Mouse (Mus musculus) forebrain, embryonic 11.5 days (tissue): ENCODE measurements at regions not wholly inside any gene's neighbourhood (a gene's known extent, or its start where the extent isn't known, plus 50 kb on each side); places are given as distances from the start of the nearest gene placed in this dataset.

Source experiments
- ATAC-seq: fragments of 200-750 bp; cut with Nextera tagmentation; replicated peaks from 2 replicates; pipeline ENCODE4 v1.8.0; 2017; ENCODE audit warnings: moderate TSS enrichment; ENCODE audit not compliant: low FRiP score
- DNase-seq: peaks from one replicate; pipeline ENCODE4 v3.0.0-alpha.2; 2017; ENCODE audit warnings: low spot score
- H3K27ac ChIP-seq: fragments of 300-500 bp; sonication (generic); 2 replicates; pipeline ENCODE4 v1.5.1; 2014; ENCODE audit warnings: low read depth, low read length
- H3K27me3 ChIP-seq: fragments of 300-500 bp; sonication (generic); 2 replicates; pipeline ENCODE4 v1.6.1; 2014; ENCODE audit warnings: mild to moderate bottlenecking, low read length, mixed read lengths; ENCODE audit not compliant: control insufficient read depth, insufficient read depth
- H3K36me3 ChIP-seq: fragments of 300-500 bp; sonication (generic); 2 replicates; pipeline ENCODE4 v1.6.1; 2014; ENCODE audit warnings: mild to moderate bottlenecking, low read length, moderate library complexity, mixed read lengths; ENCODE audit not compliant: control insufficient read depth, insufficient read depth
- H3K4me1 ChIP-seq: fragments of 300-500 bp; sonication (generic); replicated peaks from 2 replicates; pipeline ENCODE4 v1.6.1; 2014; ENCODE audit warnings: low read length, mixed read lengths; ENCODE audit not compliant: control insufficient read depth, insufficient read depth
- H3K4me2 ChIP-seq: fragments of 300-500 bp; sonication (generic); 2 replicates; pipeline ENCODE4 v1.6.1; 2014; ENCODE audit warnings: low read depth, mild to moderate bottlenecking, low read length, moderate library complexity, mixed read lengths; ENCODE audit not compliant: severe bottlenecking
- H3K4me3 ChIP-seq: fragments of 300-500 bp; sonication (generic); 2 replicates; pipeline ENCODE4 v1.5.1; 2014; ENCODE audit warnings: low read depth, low read length
- H3K9ac ChIP-seq: fragments of 300-500 bp; sonication (generic); 2 replicates; pipeline ENCODE4 v1.6.1; 2014; ENCODE audit warnings: low read length
- H3K9me3 ChIP-seq: fragments of 300-500 bp; sonication (generic); 2 replicates; pipeline ENCODE4 v1.6.1; 2016; ENCODE audit warnings: low read length, mixed read lengths; ENCODE audit not compliant: control insufficient read depth
- WGBS: fragments of 180-500 bp; shearing (Covaris S2); extraction: QIAGEN DNeasy Blood & Tissue Kit; methylation state at CpG from one replicate; pipeline ENCODE4 v1.1.7; 2014; 5-methylcytosine and 5-hydroxymethylcytosine counted together

DNA sequence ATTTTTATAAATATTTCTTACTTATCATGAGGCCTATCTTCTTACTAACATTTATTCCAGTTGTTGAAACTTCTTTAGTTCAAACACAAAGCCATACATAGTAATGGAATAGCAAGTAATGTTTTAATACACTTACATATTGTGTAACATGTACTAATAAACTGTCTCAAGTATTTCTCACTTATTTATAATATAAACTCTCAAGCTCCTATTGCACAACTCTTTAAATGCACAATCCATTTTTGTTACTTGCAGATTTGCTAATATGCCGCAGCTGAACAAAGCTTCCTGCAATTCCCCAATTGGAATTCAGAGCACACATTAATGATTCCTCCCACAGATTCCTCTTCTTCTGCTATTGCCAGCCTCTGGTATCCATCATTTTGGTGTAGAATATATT, 749.2 kb downstream of the Rfpl4b start:
- no peak overlapping the region for H3K4me3 ChIP-seq
- no peak overlapping the region for H3K4me2 ChIP-seq
- ATAC-seq (no peak), DNase-seq (no peak)
- no peaks in the 10 kb centered on the region for H3K4me1 ChIP-seq
- 96% methylated on average over 1 of the region's 1 CpGs for WGBS
- no peaks in the 10 kb centered on the region for H3K27me3 ChIP-seq
- no peak overlapping the region for H3K9ac ChIP-seq
- no peak overlapping the region for H3K27ac ChIP-seq
- H3K9me3 ChIP-seq, result no peaks in the 10 kb centered on the region
- no peaks in the 10 kb centered on the region for H3K36me3 ChIP-seq

DNA sequence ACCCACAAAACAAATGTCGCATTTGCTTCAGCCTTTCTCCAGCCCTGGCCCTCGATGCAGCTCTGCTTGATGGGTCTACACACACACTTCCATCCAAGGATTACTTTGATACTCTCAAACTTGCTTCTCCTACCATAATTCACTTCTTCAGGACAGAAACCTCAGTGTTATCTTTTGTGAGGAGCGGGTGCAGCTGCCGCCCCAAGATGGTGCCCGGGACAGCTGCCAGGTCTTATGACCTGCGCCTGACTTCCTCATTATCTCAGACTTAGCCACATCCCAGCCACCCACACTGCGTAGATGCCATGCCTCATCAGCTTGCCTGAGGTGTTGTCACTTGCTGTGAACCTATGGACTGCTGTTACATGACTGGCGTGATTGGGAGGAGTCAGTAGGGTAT, 762.5 kb downstream of the Rfpl4b start:
- Histone ChIP-seq H3K27me3 (no peaks in the 10 kb centered on the region), H3K4me2 (no peak overlapping the region), H3K9me3 (no peaks in the 10 kb centered on the region; the same call in 1 of the 2 replicates), H3K4me1 (no peaks in the 10 kb centered on the region), H3K9ac (no peak overlapping the region), H3K4me3 (no peak overlapping the region), H3K36me3 (no peaks in the 10 kb centered on the region), H3K27ac (no peak overlapping the region)
- ATAC-seq, result no peak
- WGBS, result 95% methylated on average over 8 of the region's 8 CpGs
- DNase-seq, result no peak

DNA sequence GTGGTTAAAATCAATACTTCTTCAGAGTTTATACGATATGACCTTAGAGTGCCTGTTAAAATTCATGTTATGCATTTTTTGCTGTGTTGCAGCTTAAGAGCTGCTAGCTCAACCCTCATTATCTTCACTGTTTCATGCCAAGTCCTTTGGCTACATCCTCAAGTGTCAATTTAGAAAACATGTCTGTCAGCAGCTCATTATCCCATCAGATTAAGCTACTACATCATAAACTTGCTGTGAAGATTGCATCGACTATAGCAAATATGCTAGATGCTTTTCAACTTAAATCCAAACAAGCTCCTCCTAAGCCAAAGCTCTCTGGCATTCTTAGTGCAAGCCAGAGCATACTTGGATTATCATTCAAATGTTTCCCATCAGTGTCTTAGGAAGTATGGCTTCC, 811.1 kb downstream of the Rfpl4b start:
- no peaks in the 10 kb centered on the region for H3K27me3 ChIP-seq
- no peak overlapping the region for H3K27ac ChIP-seq
- no peak for DNase-seq
- no peaks in the 10 kb centered on the region for H3K4me1 ChIP-seq
- no peaks in the 10 kb centered on the region for H3K9me3 ChIP-seq
- no peak for ATAC-seq
- no peaks in the 10 kb centered on the region for H3K36me3 ChIP-seq
- 89% methylated on average over 2 of the region's 2 CpGs for WGBS
- no peak overlapping the region for H3K9ac ChIP-seq
- H3K4me2 ChIP-seq, result no peak overlapping the region
- H3K4me3 ChIP-seq, result no peak overlapping the region

DNA sequence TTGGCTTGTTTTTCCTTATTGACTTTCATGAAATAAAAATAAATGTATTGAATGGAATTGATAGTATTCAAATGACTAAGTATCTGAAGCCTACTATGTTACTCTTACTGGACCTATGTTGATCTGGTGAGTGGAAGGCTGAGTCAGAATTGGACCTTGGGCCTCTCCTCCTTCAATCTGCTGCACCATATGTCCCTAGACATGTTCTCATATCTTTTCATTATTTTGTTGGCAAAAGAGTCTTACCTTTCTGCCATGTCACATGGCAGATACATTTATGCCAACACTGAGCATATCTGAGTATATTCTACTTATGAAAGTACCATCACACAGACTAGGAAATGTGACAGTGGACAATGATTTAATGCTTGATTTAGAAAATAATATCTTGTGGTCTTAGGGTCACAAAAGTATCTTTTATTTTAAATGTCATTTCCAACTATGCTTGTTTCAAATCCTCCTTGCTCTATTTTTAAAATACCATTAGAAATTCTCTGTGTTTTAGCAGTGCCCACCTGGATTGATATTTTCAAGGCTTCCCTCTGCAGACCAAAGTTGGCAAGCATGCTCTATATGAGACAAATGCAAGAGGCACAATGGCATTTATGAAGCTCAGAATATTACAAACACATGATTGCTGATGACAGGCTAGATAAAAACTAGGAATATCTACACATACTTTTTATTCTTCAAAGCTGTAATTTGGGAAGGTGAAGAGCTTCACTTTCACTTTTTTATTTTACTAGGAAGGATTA, 825.7 kb downstream of the Rfpl4b start:
- Histone ChIP-seq H3K4me2 (no peak overlapping the region), H3K27me3 (no peaks in the 10 kb centered on the region), H3K36me3 (no peaks in the 10 kb centered on the region), H3K9ac (no peak overlapping the region), H3K9me3 (no peaks in the 10 kb centered on the region), H3K27ac (no peak overlapping the region), H3K4me3 (no peak overlapping the region), H3K4me1 (no peaks in the 10 kb centered on the region)
- no peak for ATAC-seq
- DNase-seq, result no peak

DNA sequence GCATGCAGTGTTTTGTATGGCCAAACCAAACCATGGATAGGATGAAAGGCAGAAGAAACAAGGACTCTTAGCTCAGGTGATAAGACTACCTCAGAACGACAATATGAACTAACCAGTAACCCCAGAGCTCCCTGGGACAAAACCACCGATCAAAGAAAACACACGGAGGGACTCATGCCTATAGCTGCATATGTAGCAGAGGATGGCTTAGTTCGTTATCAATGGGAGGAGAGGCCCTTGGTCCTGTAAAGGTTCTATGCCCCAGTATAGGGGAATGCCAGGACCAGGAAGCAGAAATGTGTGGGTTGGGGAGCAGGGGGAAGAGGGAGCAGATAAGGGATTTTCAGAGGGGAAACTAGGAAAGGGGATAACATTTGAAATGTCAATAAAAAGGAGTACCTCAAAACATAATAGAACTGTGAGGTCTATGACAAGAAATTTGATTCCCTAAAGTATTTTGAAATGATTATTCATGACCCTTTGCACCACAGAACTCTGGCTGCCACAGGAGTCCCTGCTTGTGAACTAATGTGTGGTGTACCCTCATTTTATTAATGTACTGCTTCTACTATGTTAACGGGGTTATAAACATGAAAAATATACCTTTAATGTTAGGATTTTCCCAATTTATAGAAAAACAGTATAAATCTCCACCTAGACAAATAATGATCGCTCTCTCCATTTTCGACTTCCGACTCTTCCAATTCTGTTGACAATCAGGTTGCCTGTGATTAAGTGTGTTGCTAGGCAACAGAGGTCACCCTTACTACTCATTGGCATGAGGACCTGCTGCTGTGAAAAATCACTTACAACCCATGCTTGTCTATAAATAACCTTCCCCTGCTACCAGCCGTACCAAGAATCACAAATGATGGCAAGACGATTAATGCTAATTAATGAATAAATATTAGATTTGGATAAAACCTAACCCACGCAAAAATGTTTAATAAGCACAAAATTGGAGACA, 833.0 kb downstream of the Rfpl4b start:
- no peak overlapping the region for H3K27ac ChIP-seq
- H3K4me1 ChIP-seq, result no peaks in the 10 kb centered on the region
- WGBS, result 66% methylated on average over 11 of the region's 11 CpGs
- no peaks in the 10 kb centered on the region for H3K27me3 ChIP-seq
- H3K4me3 ChIP-seq, result no peak overlapping the region
- H3K9ac ChIP-seq, result no peak overlapping the region
- H3K4me2 ChIP-seq, result no peak overlapping the region
- no peaks in the 10 kb centered on the region for H3K9me3 ChIP-seq
- ATAC-seq (0 out of 2 replicates have a peak, but pooled peaks have one; percentile 44), DNase-seq (no peak)
- no peaks in the 10 kb centered on the region for H3K36me3 ChIP-seq

DNA sequence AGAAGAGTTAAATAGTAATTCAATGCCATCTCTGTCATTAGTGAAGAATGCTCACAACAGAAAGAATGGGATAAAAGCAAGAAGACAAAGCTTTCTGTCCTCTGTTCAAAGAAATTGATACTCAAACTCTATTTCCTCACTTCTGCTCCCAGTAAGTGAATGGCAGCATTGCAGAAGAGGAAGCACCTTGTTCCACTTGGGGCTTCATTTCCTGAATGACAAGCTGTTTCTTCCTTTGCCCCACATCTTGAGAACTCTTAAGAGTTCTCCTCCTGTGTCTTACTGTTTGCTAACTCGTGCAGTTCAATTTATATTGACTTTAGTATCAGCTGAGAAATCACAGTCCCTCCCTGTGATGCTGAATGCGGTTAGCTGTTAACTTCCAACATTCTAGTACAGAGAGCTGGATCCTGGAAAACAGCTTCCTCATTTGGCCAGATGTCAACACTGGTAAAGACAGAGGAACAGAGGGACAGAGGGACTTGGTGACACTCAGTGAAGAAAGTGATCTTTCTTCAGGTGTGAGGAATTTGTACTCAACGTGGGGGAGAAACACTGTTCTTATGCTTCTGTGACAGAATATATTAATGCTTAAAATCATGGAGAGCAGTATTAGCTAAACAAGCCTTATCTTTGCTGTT, 840.3 kb upstream of the Marcks start:
- Histone ChIP-seq H3K9ac (no peak overlapping the region), H3K4me2 (no peak overlapping the region), H3K9me3 (no peaks in the 10 kb centered on the region), H3K27ac (no peak overlapping the region), H3K4me1 (no peaks in the 10 kb centered on the region), H3K4me3 (no peak overlapping the region), H3K36me3 (no peaks in the 10 kb centered on the region), H3K27me3 (no peaks in the 10 kb centered on the region)
- DNase-seq (no peak), ATAC-seq (no peak)
- WGBS, result 77% methylated on average over 3 of the region's 3 CpGs

DNA sequence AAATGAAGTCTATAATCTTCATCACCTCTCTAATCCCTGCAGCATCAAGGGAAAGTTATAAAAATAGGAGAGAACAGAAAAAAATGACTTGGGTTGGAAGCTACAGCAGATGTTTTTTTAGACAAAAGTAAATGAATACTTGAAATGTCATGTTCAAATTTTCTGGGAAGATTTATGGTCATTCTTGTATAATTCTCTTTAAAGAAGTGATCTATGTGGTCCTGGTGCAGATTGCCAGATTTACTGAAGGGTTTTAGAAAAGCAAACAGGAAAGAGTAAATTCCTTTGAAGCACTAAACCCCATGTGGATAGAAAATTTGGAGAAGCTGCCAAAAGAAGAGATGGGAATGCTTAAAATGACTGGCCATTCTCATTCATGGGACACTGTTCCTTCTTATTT, 821.3 kb upstream of the Marcks start:
- H3K36me3 ChIP-seq, result no peaks in the 10 kb centered on the region
- H3K4me2 ChIP-seq, result no peak overlapping the region
- H3K27ac ChIP-seq, result no peak overlapping the region
- no peaks in the 10 kb centered on the region for H3K4me1 ChIP-seq
- no peak overlapping the region for H3K9ac ChIP-seq
- no peak for DNase-seq
- no peak overlapping the region for H3K4me3 ChIP-seq
- no peaks in the 10 kb centered on the region for H3K9me3 ChIP-seq
- H3K27me3 ChIP-seq, result no peaks in the 10 kb centered on the region
- ATAC-seq, result no peak

DNA sequence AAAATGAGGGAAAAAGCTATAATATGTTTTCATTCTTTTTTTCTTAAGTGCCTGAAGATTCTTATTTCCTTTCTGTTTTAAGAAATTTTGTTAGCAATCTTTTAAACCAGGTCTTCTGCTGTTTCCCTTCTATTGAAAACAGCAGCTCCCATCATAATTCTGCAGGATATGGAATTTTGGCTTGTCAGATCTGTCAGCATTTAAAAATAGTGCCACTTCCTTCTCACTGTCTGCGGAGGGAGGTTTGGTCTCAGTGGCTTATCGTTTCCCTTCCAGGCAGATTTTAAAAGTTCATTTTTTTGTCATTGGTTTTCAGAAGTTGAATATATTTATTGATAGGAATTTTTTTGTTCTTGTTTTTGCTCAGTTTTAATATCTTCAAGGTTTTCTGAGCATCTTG, 776.1 kb upstream of the Marcks start:
- Histone ChIP-seq H3K27ac (no peak overlapping the region), H3K27me3 (no peaks in the 10 kb centered on the region), H3K36me3 (no peaks in the 10 kb centered on the region), H3K4me2 (no peak overlapping the region), H3K4me1 (no peaks in the 10 kb centered on the region), H3K9me3 (no peaks in the 10 kb centered on the region), H3K9ac (no peak overlapping the region), H3K4me3 (no peak overlapping the region)
- DNase-seq, result no peak
- 86% methylated on average over 2 of the region's 2 CpGs for WGBS
- no peak for ATAC-seq
